Mouse (Mus musculus) myocyte (in vitro differentiated cells): ENCODE data around the gene Sgsm2. TPM values are rescaled to one million over a fixed set of nuclear protein-coding genes. Genes with fewer than 3 reads are reported as not detected.

Experiments
- H3K27me3 ChIP-seq: one replicate; pipeline ENCODE4 v1.6.1; 2011; ENCODE audit not compliant: control insufficient read depth, insufficient read depth, insufficient read length
- H3K36me3 ChIP-seq: one replicate; pipeline ENCODE4 v1.6.1; 2011; ENCODE audit not compliant: control insufficient read depth, insufficient read depth
- H3K4me2 ChIP-seq: one replicate; pipeline ENCODE4 v1.6.1; 2011; ENCODE audit warnings: low read depth, control low read depth
- H3K4me3 ChIP-seq: one replicate; pipeline ENCODE4 v1.5.1; 2011; ENCODE audit warnings: mild to moderate bottlenecking, control low read depth, moderate library complexity
- H3K79me2 ChIP-seq: one replicate; pipeline ENCODE4 v1.6.1; 2011; ENCODE audit not compliant: control insufficient read depth, insufficient read depth
- H3ac ChIP-seq: one replicate; pipeline ENCODE4 v1.6.1; 2011; ENCODE audit not compliant: control insufficient read depth, insufficient read length
- CEBPB ChIP-seq: IDR thresholded peaks from 2 replicates; pipeline ENCODE4 v1.6.1; 2011; ENCODE audit warnings: mild to moderate bottlenecking, moderate library complexity; ENCODE audit not compliant: poor library complexity, insufficient read depth, severe bottlenecking
- E2F4 ChIP-seq: IDR thresholded peaks from one replicate; pipeline ENCODE4 v1.6.1; 2011; ENCODE audit warnings: mild to moderate bottlenecking, control low read depth, moderate library complexity; ENCODE audit not compliant: insufficient read depth
- MAX ChIP-seq: IDR thresholded peaks from one replicate; pipeline ENCODE4 v1.6.1; 2011; ENCODE audit warnings: low read depth, mild to moderate bottlenecking, control low read depth
- MYOD1 ChIP-seq, 3 experiments: IDR thresholded peaks; one replicate each; pipeline ENCODE4 v1.6.1; 2011; ENCODE audit warnings: control low read depth in 2 of 3, low read depth in 2 of 3, mild to moderate bottlenecking in 2 of 3, moderate library complexity in 1 of 3; ENCODE audit not compliant: insufficient read length in 2 of 3, control insufficient read depth in 1 of 3
- MYOG ChIP-seq, 3 experiments: IDR thresholded peaks; one replicate each; pipeline ENCODE4 v1.6.1; 2011; ENCODE audit warnings: control low read depth in 2 of 3, low read depth in 2 of 3, mild to moderate bottlenecking in 2 of 3; ENCODE audit not compliant: insufficient read length in 2 of 3, control insufficient read depth in 1 of 3, insufficient read depth in 1 of 3
- POLR2A ChIP-seq: IDR thresholded peaks from one replicate; pipeline ENCODE4 v1.6.1; 2011; ENCODE audit warnings: low read depth, mild to moderate bottlenecking, control low read depth, moderate library complexity; ENCODE audit not compliant: insufficient read length
- POLR2AphosphoS2 ChIP-seq: IDR thresholded peaks from one replicate; pipeline ENCODE4 v1.6.1; 2011; ENCODE audit warnings: low read depth, control low read depth; ENCODE audit not compliant: insufficient read length
- REST ChIP-seq: IDR thresholded peaks from one replicate; pipeline ENCODE4 v1.6.1; 2011; ENCODE audit warnings: mild to moderate bottlenecking, control low read depth, moderate library complexity; ENCODE audit not compliant: insufficient read depth, insufficient read length
- SRF ChIP-seq: IDR thresholded peaks from one replicate; pipeline ENCODE4 v1.6.1; 2011; ENCODE audit warnings: low read depth; ENCODE audit not compliant: control insufficient read depth, insufficient read length
- TCF12 ChIP-seq: IDR thresholded peaks from one replicate; pipeline ENCODE4 v1.6.1; 2011; ENCODE audit warnings: mild to moderate bottlenecking, control low read depth; ENCODE audit not compliant: poor library complexity, insufficient read depth, severe bottlenecking
- TCF3 ChIP-seq: IDR thresholded peaks from one replicate; pipeline ENCODE4 v1.6.1; 2011; ENCODE audit warnings: low read depth, control low read depth; ENCODE audit not compliant: insufficient read length
- USF1 ChIP-seq: IDR thresholded peaks from one replicate; pipeline ENCODE4 v1.6.1; 2011; ENCODE audit warnings: low read depth, mild to moderate bottlenecking, control low read depth, moderate library complexity
- polyA plus RNA-seq: library from polyadenylated mRNA; unstranded; fragments of >200 nt; fragmentation: generic; extraction: Trizol; gene quantifications from one replicate; pipeline ENCODE4 v1.2.1, GENCODE M21; 2012; ENCODE audit warnings: missing spikeins

The Sgsm2 gene
- polyA plus RNA-seq, 1 experiment: 12.3 TPM

- Histone ChIP-seq H3K36me3 (peaks cover 58% of the 10 kb centered on the region), H3K4me3 (no peak overlapping the region), H3K79me2 (no peaks in the 10 kb centered on the region), H3K27me3 (no peaks in the 10 kb centered on the region), H3ac (no peak overlapping the region), H3K4me2 (no peak overlapping the region)
- TF ChIP-seq POLR2AphosphoS2 (no peak), E2F4 (no peak), POLR2A (no peak), SRF (no peak), CEBPB (no peak), MYOG (IDR thresholded peaks at IDR 0.05; ENCODE audit: control insufficient read depth in 1 of 3, insufficient read depth in 1 of 3, insufficient read length in 2 of 3, low read depth in 2 of 3) (no peak), TCF3 (no peak), MAX (no peak), USF1 (no peak), REST (no peak), MYOD1 (IDR thresholded peaks at IDR 0.05; ENCODE audit: control insufficient read depth in 1 of 3, insufficient read length in 2 of 3, low read depth in 2 of 3) (no peak), TCF12 (no peak)
Measured at GRCm38 (mm10) chr11:74909978-74910377, 13.1 kb upstream of the Sgsm2 start.

GRCm38 (mm10) chr11:74908618-74909399 lies 11.9 kb upstream of the Sgsm2 start:
- H3K4me3 ChIP-seq: no peak overlapping the region
- H3ac ChIP-seq: no peak overlapping the region
- no peaks in the 10 kb centered on the region for H3K27me3 ChIP-seq
- TF ChIP-seq POLR2AphosphoS2 (peak; percentile 36), CEBPB (no peak)
- no peak overlapping the region for H3K4me2 ChIP-seq
- H3K79me2 ChIP-seq: no peaks in the 10 kb centered on the region
- H3K36me3 ChIP-seq: peaks cover 69% of the 10 kb centered on the region

- H3K36me3 ChIP-seq: peaks cover 79% of the 10 kb centered on the region
- H3ac ChIP-seq: no peak overlapping the region
- H3K4me2 ChIP-seq: no peak overlapping the region
- no peak overlapping the region for H3K4me3 ChIP-seq
- no peaks in the 10 kb centered on the region for H3K27me3 ChIP-seq
- TF ChIP-seq SRF (no peak), USF1 (no peak), POLR2A (no peak), MYOD1 (IDR thresholded peaks at IDR 0.05; ENCODE audit: control insufficient read depth in 1 of 3, insufficient read length in 2 of 3, low read depth in 2 of 3) (no peak), REST (no peak), TCF3 (no peak), E2F4 (no peak), CEBPB (no peak)
- H3K79me2 ChIP-seq: no peaks in the 10 kb centered on the region
Measured at GRCm38 (mm10) chr11:74907850-74908249, 11.0 kb upstream of the Sgsm2 start.

GRCm38 (mm10) chr11:74902416-74902815 lies 5.6 kb upstream of the Sgsm2 start:
- Histone ChIP-seq H3K79me2 (peaks cover 36% of the 10 kb centered on the region), H3K36me3 (peaks cover 76% of the 10 kb centered on the region), H3K27me3 (no peaks in the 10 kb centered on the region), H3K4me3 (no peak overlapping the region), H3ac (no peak overlapping the region), H3K4me2 (no peak overlapping the region)
- TF ChIP-seq MYOD1 (IDR thresholded peaks at IDR 0.05; ENCODE audit: control insufficient read depth in 1 of 3, insufficient read length in 2 of 3, low read depth in 2 of 3) (no peak), POLR2AphosphoS2 (no peak), REST (no peak), POLR2A (no peak), E2F4 (no peak), TCF12 (no peak), SRF (no peak), MYOG (IDR thresholded peaks at IDR 0.05; ENCODE audit: control insufficient read depth in 1 of 3, insufficient read depth in 1 of 3, insufficient read length in 2 of 3, low read depth in 2 of 3) (no peak), TCF3 (no peak), CEBPB (no peak), MAX (no peak), USF1 (no peak)

GRCm38 (mm10) chr11:74901555-74901954 lies 4.7 kb upstream of the Sgsm2 start:
- Histone ChIP-seq H3K79me2 (peaks cover 36% of the 10 kb centered on the region), H3K4me2 (no peak overlapping the region), H3ac (no peak overlapping the region), H3K4me3 (no peak overlapping the region), H3K36me3 (peaks cover 68% of the 10 kb centered on the region), H3K27me3 (no peaks in the 10 kb centered on the region)
- TF ChIP-seq MYOD1 (IDR thresholded peaks at IDR 0.05; ENCODE audit: control insufficient read depth in 1 of 3, insufficient read length in 2 of 3, low read depth in 2 of 3): no peak
- no peak for TF ChIP-seq TCF3
- no peak for TF ChIP-seq CEBPB
- no peak for TF ChIP-seq MYOG (IDR thresholded peaks at IDR 0.05; ENCODE audit: control insufficient read depth in 1 of 3, insufficient read depth in 1 of 3, insufficient read length in 2 of 3, low read depth in 2 of 3)
- no peak for TF ChIP-seq E2F4
- no peak for TF ChIP-seq POLR2A
- TF ChIP-seq REST: no peak
- TF ChIP-seq MAX: no peak
- no peak for TF ChIP-seq USF1
- TF ChIP-seq SRF: no peak
- TF ChIP-seq POLR2AphosphoS2: no peak
- no peak for TF ChIP-seq TCF12
